Mouse (Mus musculus): ENCODE results near the gene Glt8d1. TPM values are rescaled to one million over a fixed set of nuclear protein-coding genes. Genes with fewer than 3 reads are reported as not detected.

Glt8d1 gene
- polyA plus RNA-seq, 1 experiment from 2014 or later = 68.8 TPM

DNA sequence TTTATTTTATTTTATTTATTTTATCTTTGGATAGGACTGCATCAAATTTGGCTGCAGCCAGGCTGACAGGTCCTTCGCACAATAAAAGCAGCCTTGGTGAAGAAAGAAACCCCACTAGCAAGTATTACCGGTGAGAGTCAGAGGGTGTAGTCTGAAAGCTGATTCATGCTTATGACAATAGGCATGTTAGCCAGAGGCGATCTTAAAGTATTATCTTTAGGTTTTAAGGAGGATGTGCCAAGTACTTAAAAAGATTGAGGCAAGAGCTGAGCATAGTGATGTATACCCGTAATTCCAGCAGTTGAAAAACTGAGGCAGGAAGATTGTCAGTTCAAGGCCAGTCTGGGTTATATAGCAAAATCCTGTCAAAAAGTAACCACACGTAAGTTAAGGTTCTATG is 44.1 kb downstream of the Glt8d1 start:
- 94% methylated on average over 5 of the region's 5 CpGs for WGBS
- no peak overlapping the region for H3K9ac ChIP-seq (replicated peaks; ENCODE audit: low read length)
- no peaks in the 10 kb centered on the region for H3K27me3 ChIP-seq (ENCODE audit: insufficient read depth, low read length)
- H3K36me3 ChIP-seq (ENCODE audit: insufficient read depth, low read length) = peaks cover 46% of the 10 kb centered on the region
- no peak overlapping the region for H3K27ac ChIP-seq (ENCODE audit: low read length)
- H3K4me1 ChIP-seq (ENCODE audit: insufficient read depth, low read length) = no peaks in the 10 kb centered on the region
- no peak for ATAC-seq (ENCODE audit: low FRiP score, low TSS enrichment)
- H3K9me3 ChIP-seq (ENCODE audit: low read length) = no peaks in the 10 kb centered on the region
- H3K4me3 ChIP-seq (ENCODE audit: low read length) = no peak overlapping the region
- no peak overlapping the region for H3K4me2 ChIP-seq (replicated peaks; ENCODE audit: low read depth, low read length)

DNA sequence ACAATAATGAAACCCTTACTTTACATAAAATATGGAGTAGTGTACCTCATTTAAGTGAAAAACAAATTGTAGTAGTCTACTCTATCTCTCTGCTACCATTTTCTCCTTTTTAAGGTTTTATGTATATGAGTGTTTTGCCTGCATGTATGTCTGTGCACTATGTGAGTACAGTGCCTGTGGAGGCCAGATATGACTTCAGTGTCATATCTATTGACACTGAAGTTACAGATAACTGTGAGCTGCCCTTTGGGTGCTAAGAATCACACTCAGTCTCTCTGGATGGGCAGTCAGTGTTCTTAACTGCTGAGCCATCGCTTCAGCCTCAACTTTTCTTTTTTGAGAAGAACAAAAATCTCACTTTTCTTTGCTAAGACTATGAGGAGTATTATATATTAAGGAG is 44.6 kb downstream of the Glt8d1 start:
- Histone ChIP-seq H3K4me2 (replicated peaks; ENCODE audit: low read depth, low read length) (no peak overlapping the region), H3K27me3 (ENCODE audit: insufficient read depth, low read length) (no peaks in the 10 kb centered on the region), H3K9ac (replicated peaks; ENCODE audit: low read length) (no peak overlapping the region), H3K4me1 (ENCODE audit: insufficient read depth, low read length) (no peaks in the 10 kb centered on the region), H3K27ac (ENCODE audit: low read length) (no peak overlapping the region), H3K4me3 (ENCODE audit: low read length) (no peak overlapping the region), H3K36me3 (ENCODE audit: insufficient read depth, low read length) (peaks cover 51% of the 10 kb centered on the region), H3K9me3 (ENCODE audit: low read length) (no peaks in the 10 kb centered on the region)
- no peak for ATAC-seq (ENCODE audit: low FRiP score, low TSS enrichment)
- WGBS = 98% methylated on average over 1 of the region's 1 CpGs

Other genes with a start within 250 kb of the Glt8d1 start
- gene Tmem110, start 175.8 kb upstream of the Glt8d1 start, polyA plus RNA-seq (2015; fragmentation: Nextera tagmentation; extraction: Ambion mirVana) = 25.1 and 25.7 TPM in 2 replicates
- 4.5 and 5.3 TPM in 2 replicates for gene Mustn1, start 122.2 kb upstream of the Glt8d1 start, polyA plus RNA-seq (2015; fragmentation: Nextera tagmentation; extraction: Ambion mirVana)
- 0.27 and 0.59 TPM in 2 replicates for gene Itih4, start 114.9 kb upstream of the Glt8d1 start, polyA plus RNA-seq (2015; fragmentation: Nextera tagmentation; extraction: Ambion mirVana)
- gene Itih3, start 77.6 kb upstream of the Glt8d1 start, polyA plus RNA-seq (2015; fragmentation: Nextera tagmentation; extraction: Ambion mirVana) = 1.4 TPM in 2 replicates
- 0.45 and 0.51 TPM in 2 replicates for gene Itih1, start 58.1 kb upstream of the Glt8d1 start, polyA plus RNA-seq (2015; fragmentation: Nextera tagmentation; extraction: Ambion mirVana)
- gene Nek4, start 50.0 kb upstream of the Glt8d1 start, polyA plus RNA-seq (2015; fragmentation: Nextera tagmentation; extraction: Ambion mirVana) = 15.0 and 18.9 TPM in 2 replicates
- 372 and 375 TPM in 2 replicates for gene Spcs1, start 272 bp downstream of the Glt8d1 start, polyA plus RNA-seq (2015; fragmentation: Nextera tagmentation; extraction: Ambion mirVana)
- gene Pbrm1, start 17.7 kb downstream of the Glt8d1 start, polyA plus RNA-seq (2015; fragmentation: Nextera tagmentation; extraction: Ambion mirVana) = 126 and 128 TPM in 2 replicates
- gene Gnl3, start 17.8 kb downstream of the Glt8d1 start, polyA plus RNA-seq (2015; fragmentation: Nextera tagmentation; extraction: Ambion mirVana) = 107 and 116 TPM in 2 replicates
- gene Smim4, start 127.6 kb downstream of the Glt8d1 start, polyA plus RNA-seq (2015; fragmentation: Nextera tagmentation; extraction: Ambion mirVana) = 105 and 109 TPM in 2 replicates
- gene Nt5dc2, start 129.7 kb downstream of the Glt8d1 start, polyA plus RNA-seq (2015; fragmentation: Nextera tagmentation; extraction: Ambion mirVana) = 350 and 354 TPM in 2 replicates
- gene Stab1, start 167.2 kb downstream of the Glt8d1 start, polyA plus RNA-seq (2015; fragmentation: Nextera tagmentation; extraction: Ambion mirVana) = 35.2 and 39.8 TPM in 2 replicates
- 10.2 and 10.6 TPM in 2 replicates for gene Tnnc1, start 206.9 kb downstream of the Glt8d1 start, polyA plus RNA-seq (2015; fragmentation: Nextera tagmentation; extraction: Ambion mirVana)
- gene Nisch, start 215.5 kb downstream of the Glt8d1 start, polyA plus RNA-seq (2015; fragmentation: Nextera tagmentation; extraction: Ambion mirVana) = 419 and 421 TPM in 2 replicates
- 5.3 and 5.4 TPM in 2 replicates for gene Sema3g, start 216.5 kb downstream of the Glt8d1 start, polyA plus RNA-seq (2015; fragmentation: Nextera tagmentation; extraction: Ambion mirVana)
- 13.9 TPM in 2 replicates for gene Phf7, start 249.9 kb downstream of the Glt8d1 start, polyA plus RNA-seq (2015; fragmentation: Nextera tagmentation; extraction: Ambion mirVana)